Mouse (Mus musculus) left cerebral cortex, adult 2 months (tissue): ENCODE measurements around the gene Npff. TPM values are rescaled to one million over a fixed set of nuclear protein-coding genes. Genes with fewer than 3 reads are reported as not detected.

Experiments used
- DNase-seq, 2 experiments: peaks; one replicate each; pipeline ENCODE4 v3.0.0; 2021 to 2022; ENCODE audit warnings: low spot score in 2 of 2, mixed read lengths in 1 of 2; ENCODE audit errors: extremely low spot score in 1 of 2
- H3K27ac ChIP-seq: fragments of 200-600 bp; 2 replicates; pipeline ENCODE4 v1.8.1; 2022
- H3K4me3 ChIP-seq: fragments of 200-600 bp; 2 replicates; pipeline ENCODE4 v1.8.1; 2022
- CTCF ChIP-seq: fragments of 200-600 bp; IDR thresholded peaks from 2 replicates; pipeline ENCODE4 v1.8.1; 2022; ENCODE audit warnings: antibody characterized with exemption, mild to moderate bottlenecking, moderate library complexity
- intact Hi-C: fragments of 180-260 bp; cut with DNase I; formaldehyde crosslinking; loops from one replicate; pipeline ENCODE4 v1.15.1; 2025
- long read RNA-seq, 2 experiments: library from polyadenylated mRNA; stranded (forward); transcript quantifications; one replicate each; pipeline ENCODE4 v2.0.0; 2021; ENCODE audit warnings: borderline mapping rate in 2 of 2
- total RNA-seq, 2 experiments: library from RNA; stranded (reverse); gene quantifications; 2 replicates each; pipeline ENCODE4 v1.2.3; 2021

The Npff gene
- total RNA-seq: 1 to 10 TPM; 2.4 to 2.6 TPM
- long read RNA-seq, experiment 1, partial matches to known transcripts: 1 of 2 reads
- long read RNA-seq, experiment 1, other reads (novel, unspliced or antisense): 0 of 2 reads
- long read RNA-seq, experiment 2: 0 reads

DNA sequence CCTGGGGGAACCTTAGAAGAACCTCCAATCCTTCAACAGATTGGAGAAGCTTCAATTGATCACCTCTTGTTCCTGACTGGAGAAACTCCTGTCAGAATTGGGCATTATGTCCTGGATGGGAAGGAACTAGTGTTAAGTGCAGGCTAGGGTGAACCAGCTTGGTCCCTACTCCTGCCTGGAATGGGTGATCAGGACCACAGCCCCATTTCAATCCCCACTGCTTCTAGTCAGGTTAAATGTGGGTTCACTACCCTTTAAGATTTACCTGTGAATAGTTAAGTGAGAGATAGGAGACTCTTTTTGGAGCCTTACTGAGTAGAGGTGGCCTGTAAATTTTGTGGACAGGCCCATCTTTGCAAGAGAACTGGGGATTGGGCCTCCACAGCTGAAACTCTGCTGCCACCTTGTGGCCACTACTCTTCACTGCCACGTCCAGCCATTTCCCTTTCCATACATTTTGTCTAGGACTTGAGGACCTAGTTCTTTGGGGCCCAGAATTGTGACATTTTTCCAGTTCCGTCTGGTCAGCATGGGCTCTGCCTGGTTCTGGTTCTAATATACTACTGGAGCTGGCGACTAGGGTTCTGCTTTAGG is at the start of gene Npff:
Gene Npff (minus strand): TSS at position 51 of the 594 bp plus-strand sequence.
- no peak within 1 kb of the TSS for H3K4me3 ChIP-seq
- peak; percentile 70 to 85 for DNase-seq
- H3K27ac ChIP-seq: peak within 1 kb of the TSS; percentile 32; the same call in 1 of the 2 replicates
- TF ChIP-seq CTCF: no peak; the same call in none of the 2 replicates
- intact Hi-C loops: no loop called here

DNA sequence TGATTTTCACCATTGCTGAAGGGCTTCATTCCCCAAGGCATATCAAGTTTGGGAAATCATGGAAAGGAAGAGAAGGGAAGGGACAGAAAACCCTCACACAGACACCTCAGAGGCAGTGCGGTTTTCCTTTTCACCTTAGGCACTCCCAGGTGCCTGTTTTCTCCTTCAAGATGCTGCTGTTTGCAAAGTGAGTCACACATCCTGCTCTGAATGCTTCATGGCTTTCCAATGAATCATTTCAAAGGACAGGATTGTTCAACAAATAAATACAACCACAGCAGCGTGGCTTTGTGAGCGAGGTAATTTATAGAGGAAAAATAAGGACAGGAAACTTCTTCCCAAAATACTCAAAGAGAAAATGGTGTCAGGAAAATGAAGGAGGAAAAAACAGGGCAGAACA is 47.3 kb upstream of the Npff start:
- TF ChIP-seq CTCF: no peak
- Histone ChIP-seq H3K27ac (peak overlapping the region; percentile 4; the same call in 1 of the 2 replicates), H3K4me3 (no peak overlapping the region)
- no peak for DNase-seq
- intact Hi-C loops: no loop called here

GRCm38 (mm10) chr15:102567849-102568248 is 43.1 kb upstream of the Npff start:
- no peak for DNase-seq
- H3K4me3 ChIP-seq: no peak overlapping the region
- no peak overlapping the region for H3K27ac ChIP-seq
- TF ChIP-seq CTCF: no peak
- intact Hi-C loops: no loop called here

DNA sequence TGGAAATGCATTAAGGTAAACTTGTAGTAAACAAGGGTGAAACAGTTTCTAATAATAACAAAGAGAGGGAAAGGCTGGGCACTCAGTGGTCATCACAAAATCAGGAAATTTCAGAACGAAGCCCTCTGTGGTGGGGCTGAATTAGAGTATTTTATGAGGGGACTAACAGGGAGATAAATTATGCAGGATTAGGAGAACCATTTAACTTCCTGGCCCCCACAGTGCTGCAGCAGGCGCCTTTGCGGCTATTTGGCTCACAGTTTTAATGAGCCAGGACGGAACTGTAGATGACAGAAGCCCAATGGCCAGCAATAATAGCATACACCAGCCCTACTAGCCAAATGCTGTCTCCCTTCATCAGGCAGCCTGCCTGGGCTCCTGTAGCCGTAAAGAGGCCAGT is 38.9 kb upstream of the Npff start:
- intact Hi-C loops: no loop called here
- Histone ChIP-seq H3K27ac (no peak overlapping the region), H3K4me3 (no peak overlapping the region)
- TF ChIP-seq CTCF: no peak
- no peak for DNase-seq

DNA sequence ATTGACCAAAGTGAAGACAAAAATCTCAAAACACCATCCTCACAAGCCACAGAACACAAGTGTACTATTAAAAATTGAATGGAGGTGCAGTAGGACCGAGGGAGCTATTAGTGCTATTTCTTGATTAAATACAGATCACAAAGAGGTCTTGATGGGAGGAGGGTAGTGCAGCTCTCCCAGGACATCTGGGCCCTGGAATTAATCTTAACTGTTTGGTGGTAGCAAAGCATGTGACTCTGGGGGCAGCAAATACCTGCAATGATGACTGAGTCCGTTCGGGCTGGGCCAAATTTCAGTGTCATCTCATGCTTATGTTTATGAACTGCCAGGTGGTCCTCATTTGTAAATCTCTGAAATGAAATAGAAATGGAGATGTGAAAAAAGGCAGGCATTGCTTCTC is 38.3 kb upstream of the Npff start:
- no peak overlapping the region for H3K4me3 ChIP-seq
- intact Hi-C loops: no loop called here
- DNase-seq: no peak
- TF ChIP-seq CTCF: no peak
- no peak overlapping the region for H3K27ac ChIP-seq

GRCm38 (mm10) chr15:102562491-102562890 is 37.7 kb upstream of the Npff start:
- no peak for TF ChIP-seq CTCF
- Histone ChIP-seq H3K4me3 (no peak overlapping the region), H3K27ac (no peak overlapping the region)
- intact Hi-C loops: no loop called here
- no peak for DNase-seq

DNA sequence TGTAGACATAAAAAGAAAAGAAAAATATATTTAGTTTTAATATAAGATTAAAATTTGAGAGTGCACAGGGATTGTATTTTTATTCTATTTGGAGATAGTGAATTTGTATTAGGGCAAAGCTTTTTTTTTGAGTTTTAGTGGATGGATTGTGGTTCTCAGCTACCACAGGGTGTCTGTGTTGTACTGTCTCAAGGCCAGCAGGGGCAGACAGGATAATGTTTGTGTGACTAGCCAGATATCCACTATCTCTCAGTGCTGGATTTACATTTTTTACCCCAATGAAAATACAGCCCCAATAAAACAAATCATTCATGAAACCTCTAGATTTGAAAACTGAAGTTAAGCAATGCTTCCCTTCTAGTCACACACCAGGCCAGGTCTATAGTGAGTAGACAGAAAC is 32.8 kb upstream of the Npff start:
- H3K4me3 ChIP-seq: no peak overlapping the region
- no peak for DNase-seq
- H3K27ac ChIP-seq: no peak overlapping the region
- intact Hi-C loops: no loop called here
- TF ChIP-seq CTCF: peak; percentile 51

GRCm38 (mm10) chr15:102555581-102555980 is 30.8 kb upstream of the Npff start:
- no peak for TF ChIP-seq CTCF
- Histone ChIP-seq H3K27ac (no peak overlapping the region), H3K4me3 (no peak overlapping the region)
- DNase-seq: no peak
- intact Hi-C loops: no loop called here

DNA sequence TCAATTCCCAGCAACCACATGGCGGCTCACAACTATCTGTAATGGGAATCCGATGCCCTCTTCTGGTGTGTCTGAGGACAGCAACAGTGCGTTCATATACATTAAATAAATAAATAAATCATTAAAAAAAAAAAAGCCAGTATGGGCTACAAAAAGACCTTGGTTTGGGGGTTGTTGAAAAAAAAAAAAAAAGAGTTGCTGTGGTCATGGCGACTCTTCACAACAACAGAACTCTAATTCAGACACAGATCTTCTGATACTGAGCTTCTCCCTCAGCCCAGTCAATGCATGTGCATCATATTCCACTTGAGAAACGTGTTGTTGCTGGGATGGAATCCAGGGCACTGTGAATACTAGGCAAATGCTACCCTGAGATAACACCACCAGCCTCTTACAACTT is 27.9 kb upstream of the Npff start:
- intact Hi-C loops: no loop called here
- H3K4me3 ChIP-seq: no peak overlapping the region
- H3K27ac ChIP-seq: no peak overlapping the region
- no peak; the same call in 1 of the 2 replicates for TF ChIP-seq CTCF
- no peak for DNase-seq

DNA sequence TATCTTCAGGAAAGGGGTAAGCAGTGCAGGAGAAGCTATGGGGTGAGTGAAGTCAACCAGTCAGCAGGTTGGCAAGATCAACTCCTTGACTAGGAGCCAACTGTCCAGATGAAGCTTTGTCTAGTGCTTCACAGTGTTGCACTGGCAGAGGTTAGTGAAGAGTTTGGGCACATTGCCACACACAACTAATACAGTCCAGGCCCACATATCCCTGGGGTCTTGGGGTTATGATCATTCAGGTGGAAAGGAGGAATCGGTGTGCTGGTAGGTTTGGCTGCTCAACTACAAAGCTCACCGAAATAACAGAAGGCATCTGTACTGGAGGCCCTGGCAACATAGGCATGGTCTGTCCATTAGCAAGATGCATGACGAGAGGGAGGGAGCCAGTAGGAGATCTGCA is 22.7 kb upstream of the Npff start:
- intact Hi-C loops: loop anchor here (2.0 kb wide), 1 partner anchor 123 kb away; no protein-coding TSS in a partner anchor
- no peak for TF ChIP-seq CTCF
- DNase-seq: no peak
- Histone ChIP-seq H3K27ac (peak overlapping the region; percentile 88), H3K4me3 (no peak overlapping the region)

DNA sequence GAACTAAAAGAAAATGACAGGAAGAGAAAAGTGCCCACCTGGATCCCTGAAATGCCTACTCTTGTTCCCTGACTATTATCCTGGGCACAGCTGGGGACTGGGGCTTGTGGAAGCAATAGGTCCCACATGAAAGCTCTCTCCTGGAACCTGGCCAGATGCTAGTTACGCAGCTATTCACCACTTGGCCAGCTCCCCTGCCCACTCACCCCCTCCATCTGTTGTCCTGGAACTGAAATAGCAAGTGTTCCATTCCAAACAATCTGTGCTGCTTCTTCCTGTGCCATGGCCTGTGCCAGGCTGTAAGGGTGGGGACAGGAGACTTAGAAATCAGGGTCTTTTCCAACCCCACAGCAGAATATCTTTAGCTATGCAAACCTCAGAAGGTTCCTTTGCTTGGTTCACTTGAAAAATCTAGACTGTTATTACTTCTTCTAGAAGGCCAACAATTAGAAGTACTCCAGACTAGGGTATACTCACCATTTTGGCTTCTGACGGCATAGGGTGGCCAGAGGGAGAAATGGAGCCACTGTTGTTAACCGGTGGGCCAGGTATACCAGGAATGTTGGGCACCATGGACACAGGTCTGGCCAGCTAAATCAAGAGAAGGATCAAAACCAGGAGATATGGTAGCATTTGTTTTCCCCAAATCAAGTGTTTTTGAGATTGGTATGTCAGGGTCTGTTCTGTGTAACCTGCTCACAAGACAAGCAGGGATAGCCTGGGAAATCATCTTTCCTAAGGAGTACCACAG is 22.1 kb upstream of the Npff start:
- DNase-seq: peak; percentile 73 to 83
- TF ChIP-seq CTCF: no peak
- H3K27ac ChIP-seq: peak overlapping the region; percentile 88
- intact Hi-C loops: loop anchor here (1.0 to 2.0 kb wide), 2 partner anchors 29 to 124 kb away; partner anchors contain the start of gene Tarbp2
- no peak overlapping the region for H3K4me3 ChIP-seq

- H3K27ac ChIP-seq: peak overlapping the region; percentile 88; the same call in 1 of the 2 replicates
- intact Hi-C loops: loop anchor here (1.0 to 2.0 kb wide), 2 partner anchors 28 to 125 kb away; partner anchors contain the start of gene Tarbp2
- TF ChIP-seq CTCF: no peak
Measured at GRCm38 (mm10) chr15:102546246-102546645, 21.5 kb upstream of the Npff start.

GRCm38 (mm10) chr15:102544801-102545200 is 20.1 kb upstream of the Npff start:
- TF ChIP-seq CTCF: no peak
- no peak for DNase-seq
- no peak overlapping the region for H3K4me3 ChIP-seq
- no peak overlapping the region for H3K27ac ChIP-seq
- intact Hi-C loops: no loop called here

More at GRCm38 (mm10) chr15:102546246-102546645, 21.5 kb upstream of the Npff start:
- no peak for DNase-seq
- H3K4me3 ChIP-seq: no peak overlapping the region
